Mouse (Mus musculus) midbrain, embryonic 15.5 days (tissue): ENCODE measurements around the gene Acot9. TPM values are rescaled to one million over a fixed set of nuclear protein-coding genes. Genes with fewer than 3 reads are reported as not detected.

Experiments used
- ATAC-seq: fragments of 200-750 bp; cut with Nextera tagmentation; replicated peaks from 2 replicates; pipeline ENCODE4 v1.8.0; 2017; ENCODE audit warnings: moderate TSS enrichment
- H3K27ac ChIP-seq: fragments of 300-500 bp; sonication (generic); 2 replicates; pipeline ENCODE4 v1.5.1; 2015; ENCODE audit warnings: mild to moderate bottlenecking, inconsistent platforms
- H3K27me3 ChIP-seq: fragments of 300-500 bp; sonication (generic); replicated peaks from 2 replicates; pipeline ENCODE4 v1.6.1; 2015; ENCODE audit warnings: inconsistent platforms
- H3K36me3 ChIP-seq: fragments of 300-500 bp; sonication (generic); replicated peaks from 2 replicates; pipeline ENCODE4 v1.6.1; 2015; ENCODE audit warnings: inconsistent platforms
- H3K4me1 ChIP-seq: fragments of 300-500 bp; sonication (generic); 2 replicates; pipeline ENCODE4 v1.6.1; 2015; ENCODE audit warnings: inconsistent platforms
- H3K4me2 ChIP-seq: fragments of 300-500 bp; sonication (generic); 2 replicates; pipeline ENCODE4 v1.6.1; 2015; ENCODE audit warnings: inconsistent platforms, mild to moderate bottlenecking, moderate library complexity
- H3K4me3 ChIP-seq: fragments of 300-500 bp; sonication (generic); 2 replicates; pipeline ENCODE4 v1.5.1; 2015; ENCODE audit warnings: mild to moderate bottlenecking, inconsistent platforms
- H3K9ac ChIP-seq: fragments of 300-500 bp; sonication (generic); 2 replicates; pipeline ENCODE4 v1.6.1; 2015; ENCODE audit warnings: mild to moderate bottlenecking, inconsistent platforms
- H3K9me3 ChIP-seq: fragments of 300-500 bp; sonication (generic); 2 replicates; pipeline ENCODE4 v1.6.1; 2016; ENCODE audit warnings: inconsistent platforms
- WGBS: fragments of 180-500 bp; shearing (Covaris S2); methylation state at CpG from one replicate; pipeline ENCODE4 v1.1.7; 2015; ENCODE audit warnings: mixed read lengths; 5-methylcytosine and 5-hydroxymethylcytosine counted together
- polyA plus RNA-seq: library from polyadenylated mRNA; unstranded; fragments of >200 nt; fragmentation: Nextera tagmentation; extraction: Ambion mirVana; gene quantifications from 2 replicates; pipeline ENCODE4 v1.2.1, GENCODE M21; 2015

The Acot9 gene
- polyA plus RNA-seq, 1 experiment from 2014 or later: 42.5 TPM

GRCm38 (mm10) chrX:155337567-155337904 lies 75.3 kb downstream of the Acot9 start:
- Histone ChIP-seq H3K27ac (no peak overlapping the region), H3K36me3 (no peaks in the 10 kb centered on the region), H3K4me3 (peak overlapping the region; percentile 65), H3K9me3 (no peaks in the 10 kb centered on the region), H3K4me2 (peak overlapping the region; percentile 61), H3K4me1 (no peaks in the 10 kb centered on the region), H3K27me3 (no peaks in the 10 kb centered on the region), H3K9ac (peak overlapping the region; percentile 57)
- ATAC-seq: no peak; the same call in 1 of the 2 replicates
- 27% methylated on average over 7 of the region's 7 CpGs for WGBS

GRCm38 (mm10) chrX:155337905-155338721 lies 75.9 kb downstream of the Acot9 start:
- no peaks in the 10 kb centered on the region for H3K4me1 ChIP-seq
- WGBS: 15% methylated on average over 49 of the region's 49 CpGs
- no peaks in the 10 kb centered on the region for H3K9me3 ChIP-seq
- no peaks in the 10 kb centered on the region for H3K36me3 ChIP-seq
- peak overlapping the region; percentile 65 for H3K4me3 ChIP-seq
- H3K27me3 ChIP-seq: no peaks in the 10 kb centered on the region
- peak; percentile 98 for ATAC-seq
- peak overlapping the region; percentile 57 for H3K9ac ChIP-seq
- peak overlapping the region; percentile 61 for H3K4me2 ChIP-seq
- H3K27ac ChIP-seq: peak overlapping the region; percentile 71

GRCm38 (mm10) chrX:155340654-155341053 lies 78.4 kb downstream of the Acot9 start, which contains the start of gene Prdx4:
Gene Prdx4 (minus strand): TSS chrX:155340754.
- no peaks in the 10 kb centered on the region for H3K36me3 ChIP-seq
- H3K27me3 ChIP-seq: no peaks in the 10 kb centered on the region
- no peak within 1 kb of the TSS for H3K9ac ChIP-seq
- H3K27ac ChIP-seq: no peak within 1 kb of the TSS
- ATAC-seq: no peak
- H3K4me1 ChIP-seq: no peaks in the 10 kb centered on the region
- H3K4me2 ChIP-seq: no peak within 1 kb of the TSS
- H3K4me3 ChIP-seq: no peak within 1 kb of the TSS
- H3K9me3 ChIP-seq: no peaks in the 10 kb centered on the region

GRCm38 (mm10) chrX:155346249-155346648 lies 84.0 kb downstream of the Acot9 start:
- 93% methylated on average over 2 of the region's 2 CpGs for WGBS
- ATAC-seq: no peak

More at GRCm38 (mm10) chrX:155346249-155346648, 84.0 kb downstream of the Acot9 start:
- H3K9me3 ChIP-seq: no peaks in the 10 kb centered on the region
- no peaks in the 10 kb centered on the region for H3K27me3 ChIP-seq
- no peak overlapping the region for H3K4me3 ChIP-seq
- no peaks in the 10 kb centered on the region for H3K36me3 ChIP-seq
- H3K4me2 ChIP-seq: no peak overlapping the region
- H3K4me1 ChIP-seq: no peaks in the 10 kb centered on the region
- H3K9ac ChIP-seq: no peak overlapping the region
- H3K27ac ChIP-seq: no peak overlapping the region

Other genes with a start within 250 kb of the Acot9 start
- not detected in 2 replicates for gene Magea5, start 199.3 kb upstream of the Acot9 start, polyA plus RNA-seq
- gene Magea1, start 172.7 kb upstream of the Acot9 start, polyA plus RNA-seq: not detected in 2 replicates
- not detected in 2 replicates for gene Magea2, start 168.8 kb upstream of the Acot9 start, polyA plus RNA-seq
- not detected in 2 replicates for gene Cldn34b2, start 134.0 kb upstream of the Acot9 start, polyA plus RNA-seq
- gene Sat1, start 46.0 kb upstream of the Acot9 start, polyA plus RNA-seq: 71.5 and 74.2 TPM in 2 replicates
- 81.6 and 81.8 TPM in 2 replicates for gene Prdx4, start 78.3 kb downstream of the Acot9 start, polyA plus RNA-seq